Mouse (Mus musculus) frontal cortex, postnatal 10 days (tissue): Measurements from ENCODE around the gene Dpm1.

Experiments used
- DNase-seq, 2 experiments: peaks; one replicate each; pipeline ENCODE4 v3.0.0; 2022; ENCODE audit warnings: low spot score in 2 of 2, mixed read lengths in 1 of 2

The Dpm1 gene

GRCm38 (mm10) chr2:168229116-168230025 is 1.0 kb downstream of the Dpm1 start:
- peak in 1 of 2 experiments; percentile 34 for DNase-seq

- no peak for DNase-seq
Observed at GRCm38 (mm10) chr2:168223326-168223725, 7.1 kb downstream of the Dpm1 start.

- no peak for DNase-seq
Observed at GRCm38 (mm10) chr2:168213788-168214397, 16.5 kb downstream of the Dpm1 start.

- DNase-seq = peak in 1 of 2 experiments; percentile 25
Observed at GRCm38 (mm10) chr2:168207883-168208282, 22.5 kb downstream of the Dpm1 start.

- peak; percentile 95 to 96 for DNase-seq
Observed at GRCm38 (mm10) chr2:168206725-168207644, 23.4 kb downstream of the Dpm1 start, which contains the start of gene Adnp. Gene Adnp (minus strand): TSS chr2:168207112.

GRCm38 (mm10) chr2:168205681-168206631 is 24.4 kb downstream of the Dpm1 start:
- DNase-seq = peak; percentile 33 to 40

- peak; percentile 86 to 90 for DNase-seq
Observed at GRCm38 (mm10) chr2:168205265-168205664, 25.1 kb downstream of the Dpm1 start.

GRCm38 (mm10) chr2:168204476-168204999 is 25.9 kb downstream of the Dpm1 start:
- DNase-seq = no peak

- DNase-seq = no peak
Observed at GRCm38 (mm10) chr2:168200014-168200691, 30.2 kb downstream of the Dpm1 start.

GRCm38 (mm10) chr2:168199476-168199875 is 30.9 kb downstream of the Dpm1 start:
- no peak for DNase-seq

GRCm38 (mm10) chr2:168198421-168198820 is 32.0 kb downstream of the Dpm1 start:
- no peak for DNase-seq

- DNase-seq = no peak
Observed at GRCm38 (mm10) chr2:168195721-168196120, 34.7 kb downstream of the Dpm1 start.

- DNase-seq = no peak
Observed at GRCm38 (mm10) chr2:168193685-168194084, 36.7 kb downstream of the Dpm1 start.

- no peak for DNase-seq
Observed at GRCm38 (mm10) chr2:168191856-168192255, 38.5 kb downstream of the Dpm1 start.

- DNase-seq = no peak
Observed at GRCm38 (mm10) chr2:168175946-168176345, 54.4 kb downstream of the Dpm1 start.

GRCm38 (mm10) chr2:168170167-168170685 is 60.2 kb downstream of the Dpm1 start:
- no peak for DNase-seq

- DNase-seq = no peak
Observed at GRCm38 (mm10) chr2:168169800-168170113, 60.6 kb downstream of the Dpm1 start.

- no peak for DNase-seq
Observed at GRCm38 (mm10) chr2:168168892-168169799, 61.2 kb downstream of the Dpm1 start.

GRCm38 (mm10) chr2:168167781-168168180 is 62.6 kb downstream of the Dpm1 start:
- no peak for DNase-seq
